In genomic region chr16:13311374-13311773, GRCm38 (mm10) we compare ENCODE assay signal across 30 mouse cellular contexts. TPM values are rescaled to one million over a fixed set of nuclear protein-coding genes. Genes with fewer than 3 reads are reported as not detected.
DNase-seq lines count a peak whose midpoint lies in the region; ATAC-seq and TF ChIP-seq lines count a peak whose summit lies in the region.
"Had no signal": no experiment of that assay in that cellular context is flagged by ENCODE, and none has a peak within 500 bp of the region (broad histone marks: within the 10 kb centered on the region; RNA-seq: fewer than 3 reads in every experiment).

No protein-coding gene starts in this region.

- H3K36me3 ChIP-seq in lung, embryonic 14.5 days (ENCODE audit: insufficient read depth), result no peaks in the 10 kb centered on the region
- H3K36me3 ChIP-seq in forebrain, embryonic 14.5 days (ENCODE audit: control insufficient read depth, insufficient read depth, low read length), result no peaks in the 10 kb centered on the region
- H3K36me3 ChIP-seq: forebrain, embryonic 15.5 days; kidney, embryonic 15.5 days; midbrain, embryonic 12.5 days; neural tube, embryonic 13.5 days had no signal

- no peaks in the 10 kb centered on the region for H3K9me3 ChIP-seq in lung, embryonic 14.5 days (ENCODE audit: low read depth, low read length)
- H3K9me3 ChIP-seq in forebrain, embryonic 14.5 days (replicated peaks; ENCODE audit: control insufficient read depth, low read length), result no peaks in the 10 kb centered on the region
- H3K9me3 ChIP-seq: embryonic facial prominence, embryonic 12.5 days; forebrain, embryonic 15.5 days; hindbrain, embryonic 13.5 days; kidney, embryonic 15.5 days; liver, embryonic 13.5 days; midbrain, embryonic 12.5 days; neural tube, embryonic 13.5 days had no signal

- H3K4me1 ChIP-seq in lung, embryonic 14.5 days (ENCODE audit: insufficient read depth), result no peaks in the 10 kb centered on the region
- H3K4me1 ChIP-seq in forebrain, embryonic 14.5 days (ENCODE audit: control insufficient read depth, insufficient read depth, low read length), result no peaks in the 10 kb centered on the region
- H3K4me1 ChIP-seq: forebrain, embryonic 15.5 days; hindbrain, embryonic 13.5 days; kidney, embryonic 15.5 days; midbrain, embryonic 12.5 days; neural tube, embryonic 13.5 days had no signal

- no peak for TF ChIP-seq CTCF in lung, embryonic 14.5 days (IDR thresholded peaks at IDR 0.05; ENCODE audit: low read depth)

- no peak overlapping the region for H3K4me2 ChIP-seq in lung, embryonic 14.5 days
- H3K4me2 ChIP-seq in forebrain, embryonic 14.5 days (ENCODE audit: low read length), result no peak overlapping the region
- H3K4me2 ChIP-seq: embryonic facial prominence, embryonic 12.5 days; forebrain, embryonic 15.5 days; heart, embryonic 11.5 days; hindbrain, embryonic 13.5 days; kidney, embryonic 15.5 days; liver, embryonic 13.5 days; midbrain, embryonic 12.5 days; neural tube, embryonic 13.5 days had no signal

- H3K9ac ChIP-seq in lung, embryonic 14.5 days, result no peak overlapping the region
- H3K9ac ChIP-seq in forebrain, embryonic 14.5 days (ENCODE audit: low read length), result no peak overlapping the region
- H3K9ac ChIP-seq: embryonic facial prominence, embryonic 12.5 days; forebrain, embryonic 15.5 days; hindbrain, embryonic 13.5 days; kidney, embryonic 15.5 days; liver, embryonic 13.5 days; midbrain, embryonic 12.5 days; neural tube, embryonic 13.5 days had no signal

- no peak overlapping the region for H3K27ac ChIP-seq in lung, embryonic 14.5 days (ENCODE audit: low read depth)
- no peak overlapping the region for H3K27ac ChIP-seq in forebrain, embryonic 14.5 days (ENCODE audit: low read depth, low read length)
- H3K27ac ChIP-seq: embryonic facial prominence, embryonic 12.5 days; forebrain, embryonic 15.5 days; hindbrain, embryonic 13.5 days; kidney, embryonic 15.5 days; liver, embryonic 13.5 days; midbrain, embryonic 12.5 days; neural tube, embryonic 13.5 days had no signal

- peak; percentile 14; the same call in 1 of the 2 replicates for ATAC-seq in lung, embryonic 14.5 days (ENCODE audit: insufficient read depth)
- ATAC-seq in forebrain, embryonic 14.5 days, result no peak
- ATAC-seq: activated CD4-positive, CD25-positive, alpha-beta regulatory T cell, adult 4 months; forebrain, embryonic 15.5 days; intestine, embryonic 16.5 days had no signal

- DNase-seq in embryo, embryonic 10.5 days (ENCODE audit: low spot score), result peak; percentile 23
- no peak for DNase-seq in embryo, embryonic 11 days
- peak; percentile 10 to 16 for DNase-seq in kidney, postnatal 4 days
- DNase-seq in kidney, adult 9 months, result no peak
- DNase-seq in lung, embryonic 14.5 days, result peak; percentile 11
- DNase-seq in lung, adult 18-20 months, result no peak
- DNase-seq in urinary bladder, postnatal 25 days (ENCODE audit: low spot score), result no peak
- DNase-seq in forebrain, embryonic 14.5 days (ENCODE audit: low spot score), result no peak
- DNase-seq: adrenal gland, adult 2 months; B cell, adult 2 months; cerebellum, adult 2 months; cerebellum, postnatal 36 days; gastrocnemius, postnatal 25 days; heart, adult 18-20 months; heart, postnatal 4 days; layer of hippocampus, adult 9-11 months; liver, embryonic 13.5 days; lung, postnatal 36 days; retina, postnatal 1 day; right cerebral cortex, postnatal 14 days; thymus, postnatal 4 days had no signal

- 84% methylated on average over 1 of the region's 1 CpGs for WGBS in lung, embryonic 14.5 days
- WGBS in forebrain, embryonic 14.5 days, result 81% methylated on average over 1 of the region's 1 CpGs

- H3K27me3 ChIP-seq in lung, embryonic 14.5 days (ENCODE audit: insufficient read depth, low read length), result no peaks in the 10 kb centered on the region
- no peaks in the 10 kb centered on the region for H3K27me3 ChIP-seq in forebrain, embryonic 14.5 days (replicated peaks; ENCODE audit: control insufficient read depth, insufficient read depth, low read length)
- H3K27me3 ChIP-seq: embryonic facial prominence, embryonic 12.5 days; forebrain, embryonic 15.5 days; hindbrain, embryonic 13.5 days; kidney, embryonic 15.5 days; liver, embryonic 13.5 days; midbrain, embryonic 12.5 days; neural tube, embryonic 13.5 days had no signal

- no peak overlapping the region for H3K4me3 ChIP-seq in lung, embryonic 14.5 days (ENCODE audit: low read depth, low read length)
- no peak overlapping the region for H3K4me3 ChIP-seq in forebrain, embryonic 14.5 days (ENCODE audit: low read depth, low read length)
- H3K4me3 ChIP-seq: embryonic facial prominence, embryonic 12.5 days; forebrain, embryonic 15.5 days; hindbrain, embryonic 13.5 days; kidney, embryonic 15.5 days; liver, embryonic 13.5 days; midbrain, embryonic 12.5 days; neural tube, embryonic 13.5 days had no signal

RNA-seq across cellular contexts. Expression of gene Mrtfb, which starts 55.1 kb away (rescaled TPM):
- polyA plus RNA-seq in lung, embryonic 14.5 days (2014; fragmentation: Nextera tagmentation; extraction: Ambion mirVana), result 33.9 and 35.1 TPM in 2 replicates
- 13.6 and 15.6 TPM in 2 replicates for polyA plus RNA-seq in forebrain, embryonic 14.5 days (2014; fragmentation: Nextera tagmentation; extraction: Ambion mirVana)

Comparison
In these comparisons a context has a peak if more than half of its experiments do, and no peak if none do; other contexts are left out.
1. DNase-seq: peak in embryo, embryonic 10.5 days (single experiment), kidney, postnatal 4 days (2 of 2) and lung, embryonic 14.5 days (single experiment); none in embryo, embryonic 11 days (single experiment), kidney, adult 9 months (single experiment), lung, adult 18-20 months (0 of 2), urinary bladder, postnatal 25 days (single experiment) and forebrain, embryonic 14.5 days (single experiment).